Mouse (Mus musculus): ENCODE data around the gene Podxl. TPM values are rescaled to one million over a fixed set of nuclear protein-coding genes. Genes with fewer than 3 reads are reported as not detected.
A peak's percentile ranks its signal among the peaks of the same experiment; 100 is the strongest.

The Podxl gene
- polyA plus RNA-seq, 1 experiment from 2014 or later, result 26.9 TPM

GRCm38 (mm10) chr6:31521491-31522355 lies 42.1 kb downstream of the Podxl start:
- Histone ChIP-seq H3K4me3 (replicated peaks) (no peak overlapping the region), H3K4me1 (peaks cover 3% of the 10 kb centered on the region; the same call in 1 of the 2 replicates), H3K27ac (no peak overlapping the region), H3K27me3 (replicated peaks) (no peaks in the 10 kb centered on the region), H3K9me3 (no peaks in the 10 kb centered on the region), H3K36me3 (no peaks in the 10 kb centered on the region), H3K4me2 (no peak overlapping the region), H3K9ac (no peak overlapping the region)
- 83% methylated on average over 8 of the region's 8 CpGs for WGBS
- ATAC-seq (ENCODE audit: insufficient read depth, low FRiP score, low read depth), result no peak

- Histone ChIP-seq H3K9me3 (no peaks in the 10 kb centered on the region), H3K27ac (no peak overlapping the region), H3K27me3 (replicated peaks) (no peaks in the 10 kb centered on the region), H3K9ac (no peak overlapping the region), H3K36me3 (no peaks in the 10 kb centered on the region), H3K4me2 (no peak overlapping the region), H3K4me3 (replicated peaks) (no peak overlapping the region), H3K4me1 (peaks cover 3% of the 10 kb centered on the region; the same call in 1 of the 2 replicates)
- WGBS, result 77% methylated on average over 7 of the region's 7 CpGs
- no peak for ATAC-seq (ENCODE audit: insufficient read depth, low FRiP score, low read depth)
Measured at GRCm38 (mm10) chr6:31520486-31521215, 43.1 kb downstream of the Podxl start.

GRCm38 (mm10) chr6:31519001-31519471 lies 44.7 kb downstream of the Podxl start:
- Histone ChIP-seq H3K27ac (no peak overlapping the region), H3K36me3 (no peaks in the 10 kb centered on the region), H3K4me2 (no peak overlapping the region), H3K9ac (no peak overlapping the region), H3K27me3 (replicated peaks) (no peaks in the 10 kb centered on the region), H3K4me1 (peaks cover 3% of the 10 kb centered on the region; the same call in 1 of the 2 replicates), H3K4me3 (replicated peaks) (no peak overlapping the region), H3K9me3 (no peaks in the 10 kb centered on the region)
- 58% methylated on average over 8 of the region's 8 CpGs for WGBS
- ATAC-seq (ENCODE audit: insufficient read depth, low FRiP score, low read depth), result no peak

- Histone ChIP-seq H3K4me1 (peaks cover 3% of the 10 kb centered on the region; the same call in 1 of the 2 replicates), H3K4me2 (no peak overlapping the region), H3K27me3 (replicated peaks) (no peaks in the 10 kb centered on the region), H3K9ac (no peak overlapping the region), H3K36me3 (no peaks in the 10 kb centered on the region), H3K9me3 (no peaks in the 10 kb centered on the region), H3K4me3 (replicated peaks) (no peak overlapping the region), H3K27ac (peak overlapping the region; percentile 23; the same call in 1 of the 2 replicates)
- 60% methylated on average over 2 of the region's 2 CpGs for WGBS
- ATAC-seq (ENCODE audit: insufficient read depth, low FRiP score, low read depth), result peak; percentile 59
Measured at GRCm38 (mm10) chr6:31518338-31518698, 45.5 kb downstream of the Podxl start.

GRCm38 (mm10) chr6:31517681-31518337 lies 46.0 kb downstream of the Podxl start:
- Histone ChIP-seq H3K27me3 (replicated peaks) (no peaks in the 10 kb centered on the region), H3K9me3 (no peaks in the 10 kb centered on the region), H3K9ac (no peak overlapping the region), H3K36me3 (no peaks in the 10 kb centered on the region), H3K27ac (peak overlapping the region; percentile 23; the same call in 1 of the 2 replicates), H3K4me2 (no peak overlapping the region), H3K4me1 (peaks cover 3% of the 10 kb centered on the region; the same call in 1 of the 2 replicates), H3K4me3 (replicated peaks) (no peak overlapping the region)
- peak; percentile 61 for ATAC-seq (ENCODE audit: insufficient read depth, low FRiP score, low read depth)
- WGBS, result 60% methylated on average over 9 of the region's 9 CpGs

- Histone ChIP-seq H3K4me1 (peaks cover 3% of the 10 kb centered on the region; the same call in 1 of the 2 replicates), H3K27ac (no peak overlapping the region), H3K27me3 (replicated peaks) (no peaks in the 10 kb centered on the region), H3K36me3 (no peaks in the 10 kb centered on the region), H3K9ac (no peak overlapping the region), H3K4me2 (no peak overlapping the region), H3K9me3 (no peaks in the 10 kb centered on the region), H3K4me3 (replicated peaks) (no peak overlapping the region)
- WGBS, result 72% methylated on average over 6 of the region's 6 CpGs
- ATAC-seq (ENCODE audit: insufficient read depth, low FRiP score, low read depth), result no peak
Measured at GRCm38 (mm10) chr6:31513726-31514125, 50.1 kb downstream of the Podxl start.

- Histone ChIP-seq H3K9me3 (no peaks in the 10 kb centered on the region), H3K9ac (no peak overlapping the region), H3K4me1 (no peaks in the 10 kb centered on the region), H3K27me3 (replicated peaks) (no peaks in the 10 kb centered on the region), H3K27ac (no peak overlapping the region), H3K4me3 (replicated peaks) (no peak overlapping the region), H3K36me3 (0 out of 2 replicates have a peak, but pooled peaks cover 8% of the 10 kb centered on the region), H3K4me2 (no peak overlapping the region)
- WGBS, result 92% methylated on average over 2 of the region's 2 CpGs
- no peak for ATAC-seq (ENCODE audit: insufficient read depth, low FRiP score, low read depth)
Measured at GRCm38 (mm10) chr6:31502614-31503013, 61.2 kb downstream of the Podxl start.

GRCm38 (mm10) chr6:31500691-31501090 lies 63.1 kb downstream of the Podxl start:
- Histone ChIP-seq H3K4me3 (replicated peaks) (no peak overlapping the region), H3K4me2 (no peak overlapping the region), H3K9me3 (no peaks in the 10 kb centered on the region), H3K36me3 (peaks cover 11% of the 10 kb centered on the region; the same call in 1 of the 2 replicates), H3K4me1 (no peaks in the 10 kb centered on the region), H3K27me3 (replicated peaks) (no peaks in the 10 kb centered on the region), H3K27ac (no peak overlapping the region), H3K9ac (no peak overlapping the region)
- no peak for ATAC-seq (ENCODE audit: insufficient read depth, low FRiP score, low read depth)

GRCm38 (mm10) chr6:31500260-31500659 lies 63.5 kb downstream of the Podxl start:
- H3K4me2 ChIP-seq, result no peak overlapping the region
- no peaks in the 10 kb centered on the region for H3K27me3 ChIP-seq (replicated peaks)
- peaks cover 11% of the 10 kb centered on the region; the same call in 1 of the 2 replicates for H3K36me3 ChIP-seq
- 74% methylated on average over 2 of the region's 2 CpGs for WGBS
- no peaks in the 10 kb centered on the region for H3K4me1 ChIP-seq
- no peak for ATAC-seq (ENCODE audit: insufficient read depth, low FRiP score, low read depth)
- H3K9ac ChIP-seq, result no peak overlapping the region
- H3K27ac ChIP-seq, result no peak overlapping the region
- H3K9me3 ChIP-seq, result no peaks in the 10 kb centered on the region
- H3K4me3 ChIP-seq (replicated peaks), result no peak overlapping the region

- no peaks in the 10 kb centered on the region for H3K27me3 ChIP-seq (replicated peaks)
- H3K9me3 ChIP-seq, result no peaks in the 10 kb centered on the region
- H3K4me3 ChIP-seq (replicated peaks), result no peak overlapping the region
- no peaks in the 10 kb centered on the region for H3K4me1 ChIP-seq
- no peak overlapping the region for H3K9ac ChIP-seq
- H3K4me2 ChIP-seq, result no peak overlapping the region
- H3K36me3 ChIP-seq, result peaks cover 11% of the 10 kb centered on the region; the same call in 1 of the 2 replicates
- 90% methylated on average over 10 of the region's 10 CpGs for WGBS
- ATAC-seq (ENCODE audit: insufficient read depth, low FRiP score, low read depth), result no peak
- no peak overlapping the region for H3K27ac ChIP-seq
Measured at GRCm38 (mm10) chr6:31499836-31500235, 63.9 kb downstream of the Podxl start.

- Histone ChIP-seq H3K4me1 (no peaks in the 10 kb centered on the region), H3K4me3 (replicated peaks) (no peak overlapping the region), H3K4me2 (no peak overlapping the region), H3K27me3 (replicated peaks) (no peaks in the 10 kb centered on the region), H3K27ac (no peak overlapping the region), H3K9ac (no peak overlapping the region), H3K36me3 (peaks cover 10% of the 10 kb centered on the region), H3K9me3 (no peaks in the 10 kb centered on the region)
- ATAC-seq (ENCODE audit: insufficient read depth, low FRiP score, low read depth), result no peak
- WGBS, result 93% methylated on average over 2 of the region's 2 CpGs
Measured at GRCm38 (mm10) chr6:31496227-31496626, 67.6 kb downstream of the Podxl start.

Data from stomach, embryonic 15.5 days (tissue).